ENCODE assay signal across 10 mouse cellular contexts in the genomic region with DNA sequence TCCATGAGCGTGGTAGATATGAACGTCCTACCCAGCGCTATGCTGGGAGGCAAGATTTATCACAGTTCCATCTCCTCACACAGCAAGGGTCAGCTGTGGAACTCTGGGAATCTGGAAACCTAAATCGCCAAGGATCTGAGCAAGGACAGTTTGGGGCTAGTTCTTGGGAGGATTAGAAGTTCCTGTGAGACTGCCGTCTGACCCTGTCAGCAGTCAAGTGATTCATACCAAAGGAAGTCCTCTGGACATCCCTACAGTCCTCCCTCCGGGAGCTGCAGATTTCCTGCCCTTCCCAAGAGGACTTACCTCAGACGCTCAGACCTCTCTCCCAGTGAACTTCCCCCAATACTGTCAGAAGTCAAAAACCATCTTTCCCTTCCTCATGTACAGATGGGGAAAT. TPM values are rescaled to one million over a fixed set of nuclear protein-coding genes. Genes with fewer than 3 reads are reported as not detected.
A peak's percentile ranks its signal among the peaks of the same experiment; 100 is the strongest.
DNase-seq lines count a peak whose midpoint lies in the region; ATAC-seq and TF ChIP-seq lines count a peak whose summit lies in the region.
"Had no signal": no experiment of that assay in that cellular context is flagged by ENCODE, and none has a peak within 500 bp of the region (broad histone marks: within the 10 kb centered on the region; RNA-seq: fewer than 3 reads in every experiment).

No protein-coding gene starts in this region.

- ATAC-seq in neural tube, embryonic 11.5 days (ENCODE audit: insufficient read depth, low FRiP score, low TSS enrichment), result no peak
- ATAC-seq in kidney, embryonic 16.5 days (ENCODE audit: low FRiP score, low TSS enrichment), result no peak
- no peak for ATAC-seq in stomach, embryonic 16.5 days (ENCODE audit: insufficient read depth, low FRiP score)

- H3K9me3 ChIP-seq in neural tube, embryonic 11.5 days (ENCODE audit: control insufficient read depth, low read length), result no peaks in the 10 kb centered on the region
- H3K9me3 ChIP-seq in kidney, embryonic 16.5 days (ENCODE audit: low read length), result no peaks in the 10 kb centered on the region
- no peaks in the 10 kb centered on the region for H3K9me3 ChIP-seq in stomach, embryonic 16.5 days (replicated peaks; ENCODE audit: control insufficient read depth, low read length)

- no peak overlapping the region for H3K4me3 ChIP-seq in cerebellum, adult 2 months (replicated peaks; ENCODE audit: insufficient read depth, low read depth, low read length)
- no peak overlapping the region for H3K4me3 ChIP-seq in neural tube, embryonic 11.5 days (ENCODE audit: low read depth, low read length)
- no peak overlapping the region for H3K4me3 ChIP-seq in kidney, embryonic 16.5 days (ENCODE audit: low read length)
- no peak overlapping the region for H3K4me3 ChIP-seq in stomach, embryonic 16.5 days (replicated peaks; ENCODE audit: low read length)
- H3K4me3 ChIP-seq: left cerebral cortex, adult 2 months had no signal

- H3K27ac ChIP-seq in cerebellum, adult 2 months (ENCODE audit: insufficient read depth, low read length), result 0 out of 2 replicates have a peak overlapping the region, but pooled peaks have one; percentile 26
- peak overlapping the region; percentile 58 for H3K27ac ChIP-seq in neural tube, embryonic 11.5 days (ENCODE audit: low read depth, low read length)
- H3K27ac ChIP-seq in kidney, embryonic 16.5 days (ENCODE audit: low read length), result peak overlapping the region; percentile 47
- peak overlapping the region; percentile 43; the same call in 1 of the 2 replicates for H3K27ac ChIP-seq in stomach, embryonic 16.5 days (ENCODE audit: low read length)
- H3K27ac ChIP-seq: left cerebral cortex, adult 2 months; macrophage had no signal

- H3K4me1 ChIP-seq in cerebellum, adult 2 months (ENCODE audit: control insufficient read depth, insufficient read depth, low read length), result peaks cover 52% of the 10 kb centered on the region
- peaks cover 45% of the 10 kb centered on the region for H3K4me1 ChIP-seq in neural tube, embryonic 11.5 days (ENCODE audit: control insufficient read depth, insufficient read depth, low read length)
- peaks cover 41% of the 10 kb centered on the region for H3K4me1 ChIP-seq in kidney, embryonic 16.5 days (ENCODE audit: insufficient read depth, low read length)
- H3K4me1 ChIP-seq in stomach, embryonic 16.5 days (ENCODE audit: control insufficient read depth, insufficient read depth, low read length), result peaks cover 24% of the 10 kb centered on the region; the same call in 1 of the 2 replicates

- no peak for TF ChIP-seq POLR2A in cerebellum, adult 2 months (IDR thresholded peaks at IDR 0.05; ENCODE audit: borderline replicate concordance, insufficient read depth, low read length)

- no peak for TF ChIP-seq CTCF in cerebellum, adult 2 months (IDR thresholded peaks at IDR 0.05; ENCODE audit: borderline replicate concordance, insufficient read depth, low read depth, low read length)

- no peak overlapping the region for H3K4me2 ChIP-seq in neural tube, embryonic 11.5 days (ENCODE audit: low read depth)
- no peak overlapping the region for H3K4me2 ChIP-seq in kidney, embryonic 16.5 days (replicated peaks; ENCODE audit: low read depth, low read length)
- no peak overlapping the region for H3K4me2 ChIP-seq in stomach, embryonic 16.5 days (ENCODE audit: low read depth, low read length)

- no peaks in the 10 kb centered on the region for H3K27me3 ChIP-seq in cerebellum, adult 2 months (ENCODE audit: control insufficient read depth, insufficient read depth, low read length)
- no peaks in the 10 kb centered on the region for H3K27me3 ChIP-seq in neural tube, embryonic 11.5 days (ENCODE audit: control insufficient read depth, insufficient read depth, low read length)
- no peaks in the 10 kb centered on the region; the same call in 1 of the 2 replicates for H3K27me3 ChIP-seq in kidney, embryonic 16.5 days (ENCODE audit: insufficient read depth, low read length)
- H3K27me3 ChIP-seq in stomach, embryonic 16.5 days (ENCODE audit: control insufficient read depth, insufficient read depth, low read length), result no peaks in the 10 kb centered on the region

- no peak for DNase-seq in cerebellum, adult 2 months
- no peak for DNase-seq in cerebellum, postnatal 36 days
- DNase-seq in neural tube, embryonic 11.5 days (ENCODE audit: low spot score), result no peak
- no peak for DNase-seq in neural tube, embryonic 10.5 days (ENCODE audit: extremely low spot score, low spot score)
- no peak for DNase-seq in spleen, postnatal 36 days (ENCODE audit: low spot score in 2 of 2)
- DNase-seq in layer of hippocampus, adult 11-12 months (ENCODE audit: low spot score), result no peak

- 36% methylated on average over 7 of the region's 7 CpGs for WGBS in cerebellum, adult 2 months
- 34% methylated on average over 7 of the region's 7 CpGs for WGBS in neural tube, embryonic 11.5 days
- WGBS in kidney, embryonic 16.5 days, result 8% methylated on average over 7 of the region's 7 CpGs
- 42% methylated on average over 7 of the region's 7 CpGs for WGBS in stomach, embryonic 16.5 days

- no peak overlapping the region for H3K9ac ChIP-seq in neural tube, embryonic 11.5 days (ENCODE audit: low read length)
- H3K9ac ChIP-seq in kidney, embryonic 16.5 days (replicated peaks; ENCODE audit: low read length), result no peak overlapping the region
- H3K9ac ChIP-seq in stomach, embryonic 16.5 days (ENCODE audit: low read length), result peak overlapping the region; percentile 36

- no peaks in the 10 kb centered on the region for H3K36me3 ChIP-seq in neural tube, embryonic 11.5 days (ENCODE audit: control insufficient read depth, insufficient read depth, low read length)
- H3K36me3 ChIP-seq in kidney, embryonic 16.5 days (ENCODE audit: insufficient read depth, low read length), result no peaks in the 10 kb centered on the region
- no peaks in the 10 kb centered on the region for H3K36me3 ChIP-seq in stomach, embryonic 16.5 days (ENCODE audit: control insufficient read depth, insufficient read depth, low read length)

RNA-seq across cellular contexts. Expression of gene Enho, which starts 3.8 kb away (rescaled TPM):
- polyA plus RNA-seq in cerebellum, adult 2 months (2012; rRNA removed), result 168 and 174 TPM in 2 replicates
- polyA plus RNA-seq in neural tube, embryonic 11.5 days (2014; fragmentation: Nextera tagmentation; extraction: Ambion mirVana), result 36.9 and 43.3 TPM in 2 replicates
- 18.9 and 23.5 TPM in 2 replicates for polyA plus RNA-seq in kidney, embryonic 16.5 days (2015; fragmentation: Nextera tagmentation; extraction: Ambion mirVana)
- 22.8 and 23.0 TPM in 2 replicates for polyA plus RNA-seq in stomach, embryonic 16.5 days (2015; fragmentation: Nextera tagmentation; extraction: Ambion mirVana)
